Mouse (Mus musculus) adrenal gland, postnatal 25 days (tissue): ENCODE results near the gene Zfp382. TPM values are rescaled to one million over a fixed set of nuclear protein-coding genes. Genes with fewer than 3 reads are reported as not detected.
"Not testable (repeated sequence)": the region's sequence is repeated elsewhere in the genome, so short reads cannot be mapped to it uniquely, and the experiment has no call there.

Experiments
- DNase-seq: peaks from one replicate; pipeline ENCODE4 v3.0.0; 2021; ENCODE audit warnings: mixed read lengths
- microRNA-seq, 2 experiments: library from miRNA; unstranded; fragments of <30 nt; microRNA quantifications; one replicate each; pipeline ENCODE4 v1.2.0; 2021
- total RNA-seq: library from RNA; stranded (reverse); gene quantifications from 2 replicates; pipeline ENCODE4 v1.2.3, GENCODE M21; 2021

The Zfp382 gene
- total RNA-seq, 1 experiment from 2014 or later, result 4.9 TPM

DNA sequence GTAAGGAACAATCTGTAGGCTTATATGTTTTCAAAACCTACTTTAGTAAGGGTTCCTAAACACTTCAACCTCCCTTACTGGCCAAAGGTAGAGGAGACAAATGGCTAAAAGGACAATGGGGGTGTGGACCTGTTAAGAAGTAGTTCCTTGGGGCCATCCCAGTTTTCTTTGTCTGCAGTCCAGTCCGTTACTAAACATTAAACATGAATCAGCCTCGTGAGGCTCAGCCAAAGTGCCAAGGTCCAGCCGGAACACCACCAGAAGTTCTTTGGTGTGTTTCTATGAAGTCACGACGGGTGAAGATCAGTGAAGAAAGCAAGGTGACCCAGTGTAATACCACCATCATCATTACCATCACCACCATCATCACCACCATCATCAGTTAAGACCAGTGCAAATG lies 25.3 kb downstream of the Zfp382 start:
- DNase-seq, result no peak

DNA sequence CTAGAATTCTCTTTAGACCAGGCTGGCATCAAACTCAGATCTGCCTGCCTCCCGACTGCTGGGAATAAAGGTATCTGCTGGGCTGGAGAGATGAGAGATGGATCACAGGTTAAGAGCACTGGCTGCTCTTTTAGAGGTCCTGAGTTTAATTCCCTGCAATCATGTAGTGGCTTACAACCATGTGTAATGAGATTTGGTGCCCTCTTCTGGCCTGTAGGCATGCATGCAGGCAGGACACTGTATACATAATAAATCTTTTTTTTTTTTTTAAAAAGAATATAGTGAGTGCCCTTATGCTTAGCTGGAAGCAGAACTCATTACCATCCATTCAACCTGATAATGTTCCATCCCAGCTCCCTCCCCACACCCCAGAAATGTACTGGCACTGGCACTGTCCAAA lies 32.3 kb downstream of the Zfp382 start:
- DNase-seq, result no peak

DNA sequence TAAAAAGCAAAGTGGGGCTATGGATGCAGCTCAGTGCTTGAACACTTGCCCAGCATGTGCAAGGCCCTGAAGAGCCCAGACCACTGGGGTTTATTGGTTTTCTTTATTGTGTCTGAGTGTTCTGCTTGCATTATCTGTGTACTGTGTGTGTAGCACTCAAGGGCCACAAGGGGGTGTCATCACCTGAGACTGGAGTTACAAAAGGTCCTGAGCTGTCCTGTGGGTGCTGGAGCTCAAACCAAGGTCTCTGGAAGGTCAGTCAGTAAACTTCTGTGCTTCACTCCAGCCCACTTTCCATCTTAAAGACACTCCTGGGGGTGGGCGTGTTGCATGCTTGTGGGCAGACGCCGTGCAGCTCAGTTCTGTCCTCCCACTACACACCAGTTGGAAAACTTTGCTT lies 33.8 kb downstream of the Zfp382 start:
- no peak for DNase-seq

DNA sequence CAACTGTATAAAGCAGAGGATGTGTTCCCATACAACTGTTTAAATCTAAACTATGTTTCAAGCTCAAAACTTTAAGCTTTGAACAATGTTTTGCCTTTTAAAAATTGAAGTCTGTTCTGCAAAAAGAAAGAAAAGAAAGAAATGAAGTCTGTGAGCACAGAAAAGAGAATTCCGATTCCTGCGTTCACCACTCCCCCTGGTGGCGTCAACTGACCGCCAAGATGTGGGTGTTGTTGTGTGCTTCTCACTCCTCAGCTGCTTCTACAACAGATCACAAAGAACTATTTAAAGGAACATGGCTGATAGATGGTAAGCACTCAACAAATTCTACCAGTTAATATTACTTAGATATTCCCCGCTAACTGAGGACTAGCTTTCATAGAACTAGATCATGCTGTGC lies 41.4 kb downstream of the Zfp382 start:
- DNase-seq, result no peak

DNA sequence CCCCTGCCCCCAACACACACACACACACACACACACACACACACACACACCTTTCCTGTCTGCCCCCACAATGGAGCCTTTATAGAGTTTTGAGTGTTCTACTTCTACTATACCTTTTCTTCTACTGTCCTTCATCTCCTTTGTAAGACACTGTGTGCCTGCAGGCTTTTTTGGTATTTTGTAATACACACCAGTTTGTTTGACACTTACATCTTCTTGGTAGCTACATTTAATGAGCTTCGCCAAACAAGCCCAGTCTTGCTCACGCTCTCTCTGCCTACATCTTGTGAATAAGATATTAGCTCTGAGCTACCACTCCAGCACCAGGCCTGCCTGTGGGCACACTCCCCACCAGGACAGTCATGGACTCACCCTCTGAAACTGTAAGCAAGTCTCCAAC lies 43.0 kb downstream of the Zfp382 start:
- DNase-seq, result no peak

DNA sequence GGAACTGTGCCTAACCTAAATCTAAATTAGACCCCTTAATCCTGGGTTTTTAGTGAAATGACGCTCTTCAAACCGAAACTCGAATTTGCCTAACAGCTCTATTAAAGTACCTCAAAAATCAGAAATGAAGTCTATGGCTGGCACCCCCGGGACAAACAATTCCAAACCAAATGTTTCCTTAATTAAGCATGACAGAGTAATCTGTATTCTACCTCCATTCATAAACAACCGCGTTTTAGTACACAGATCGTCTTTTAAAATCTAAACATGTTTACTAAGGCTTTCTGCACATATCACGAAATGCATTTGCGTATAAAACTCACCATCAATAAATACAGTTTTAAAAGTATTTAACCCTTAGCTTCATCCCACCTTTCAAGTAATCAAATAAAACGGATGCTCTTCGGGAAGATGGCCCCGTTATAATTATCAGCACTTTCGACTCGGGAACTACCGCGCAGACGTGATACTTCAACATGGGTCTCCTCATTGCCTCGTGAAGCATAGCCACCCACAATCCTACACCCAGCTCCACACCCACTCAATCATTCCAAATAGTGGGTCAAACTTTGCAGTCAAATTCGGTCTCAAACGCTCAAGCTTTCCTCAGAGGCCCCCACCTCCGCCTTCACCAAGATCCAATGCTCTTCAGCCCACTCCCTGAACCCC lies 47.3 kb downstream of the Zfp382 start:
- DNase-seq, result no peak

DNA sequence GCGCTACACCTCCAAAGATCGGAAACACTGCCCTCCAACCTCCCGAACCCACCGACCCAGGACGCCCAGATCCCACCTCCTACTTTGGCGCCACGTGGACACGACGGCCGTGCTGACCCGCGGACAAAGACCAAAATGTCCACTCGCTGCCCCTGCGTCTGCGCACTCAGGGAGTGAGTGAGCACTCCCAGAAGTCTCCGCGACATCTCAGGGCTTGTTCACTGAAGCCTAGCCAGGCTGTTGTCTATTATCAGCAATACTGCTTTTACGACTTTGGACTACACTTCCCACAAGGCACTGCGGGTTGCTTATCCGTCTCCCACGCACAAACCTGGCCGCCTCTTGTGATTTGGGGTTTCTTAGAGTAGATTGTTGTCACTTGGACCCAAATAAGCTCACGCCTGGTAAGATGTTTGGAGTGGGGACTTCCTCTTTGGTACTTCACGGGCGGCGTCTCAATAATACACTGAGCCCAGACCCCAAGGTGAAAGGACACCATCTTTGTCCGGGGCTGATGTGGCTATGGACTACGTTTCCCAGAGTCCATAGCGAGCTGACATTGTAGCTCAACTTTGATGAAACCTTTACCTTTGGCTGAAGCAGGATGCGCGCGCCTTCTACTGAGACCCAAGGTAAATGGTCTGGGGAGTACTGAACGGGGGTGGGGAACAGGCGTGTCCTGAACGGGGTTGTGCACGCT lies 48.0 kb downstream of the Zfp382 start, which contains the start of gene Zfp146:
Zfp146 (minus strand) TSS at position 168 of the 700 bp plus-strand sequence.
- peak; percentile 85 for DNase-seq

DNA sequence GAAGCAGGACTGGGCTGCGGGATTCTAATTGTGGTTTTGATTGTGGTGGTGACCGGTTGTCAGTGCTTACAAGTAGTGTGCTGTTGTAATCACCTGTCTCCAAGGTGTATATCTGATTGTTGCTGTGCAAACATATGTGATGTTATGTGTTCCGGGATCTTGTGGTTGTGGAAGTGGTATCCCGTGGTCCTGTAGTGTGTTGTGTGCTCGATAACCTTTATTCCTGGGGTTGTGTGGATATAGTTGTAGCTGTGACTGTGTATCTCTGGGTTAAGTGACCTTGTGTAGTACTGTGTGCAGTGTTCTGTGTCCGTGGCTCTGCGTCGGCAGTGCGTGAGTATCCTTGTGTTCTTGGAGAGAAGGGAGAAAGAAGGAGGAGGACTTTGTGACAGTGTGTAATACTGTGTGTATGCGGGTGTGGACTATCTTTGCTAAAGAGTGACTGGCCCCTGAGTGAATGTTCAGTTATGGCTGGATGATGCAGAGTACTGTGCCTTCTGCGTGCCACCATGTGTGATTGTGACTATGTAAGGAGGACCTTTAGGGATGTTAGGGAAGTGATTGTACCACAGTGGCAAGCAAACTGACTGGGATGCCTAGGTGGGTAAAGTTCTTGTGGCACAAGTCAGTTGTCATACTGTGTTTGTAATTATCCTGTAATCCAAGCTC lies 48.7 kb downstream of the Zfp382 start:
- no peak for DNase-seq

DNA sequence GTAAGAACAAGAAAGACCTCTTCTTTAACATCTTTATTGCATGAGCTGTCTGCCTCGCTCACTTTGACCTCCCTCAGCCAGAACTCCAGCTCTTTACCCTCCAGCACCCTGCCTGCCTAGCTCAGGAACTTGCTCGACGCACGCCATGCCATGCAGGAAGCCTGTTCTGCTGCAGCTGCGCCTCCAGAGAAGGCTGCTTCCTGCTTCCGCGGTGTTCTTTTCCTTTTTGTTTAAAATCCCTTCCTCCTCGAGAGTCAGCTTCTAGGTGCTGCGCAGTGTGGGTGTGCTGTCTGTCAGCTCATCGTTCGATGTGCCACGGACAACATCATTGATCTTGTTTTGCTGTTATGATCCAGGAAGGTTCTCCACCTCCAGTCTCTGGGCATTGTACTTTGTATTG lies 54.7 kb downstream of the Zfp382 start:
- DNase-seq, result no peak

DNA sequence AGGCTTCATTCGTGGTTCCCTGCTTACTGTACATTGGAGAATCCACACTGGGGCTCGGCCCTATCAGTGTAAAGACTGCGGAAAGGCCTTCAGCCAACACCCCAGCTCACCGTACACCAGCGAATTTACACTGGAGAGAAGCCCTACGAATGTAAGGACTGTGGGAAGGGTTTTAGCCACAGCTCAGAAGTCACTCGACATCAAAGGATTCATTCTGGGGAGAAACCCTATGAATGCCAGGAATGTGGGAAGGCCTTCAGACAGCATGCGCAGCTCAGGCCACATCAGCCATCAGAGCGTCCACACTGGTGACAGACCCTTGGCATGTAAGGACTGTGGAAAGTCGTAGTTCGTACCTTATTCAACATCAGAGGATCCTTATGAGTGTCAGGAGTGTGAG lies 56.5 kb downstream of the Zfp382 start:
- DNase-seq, result no peak

DNA sequence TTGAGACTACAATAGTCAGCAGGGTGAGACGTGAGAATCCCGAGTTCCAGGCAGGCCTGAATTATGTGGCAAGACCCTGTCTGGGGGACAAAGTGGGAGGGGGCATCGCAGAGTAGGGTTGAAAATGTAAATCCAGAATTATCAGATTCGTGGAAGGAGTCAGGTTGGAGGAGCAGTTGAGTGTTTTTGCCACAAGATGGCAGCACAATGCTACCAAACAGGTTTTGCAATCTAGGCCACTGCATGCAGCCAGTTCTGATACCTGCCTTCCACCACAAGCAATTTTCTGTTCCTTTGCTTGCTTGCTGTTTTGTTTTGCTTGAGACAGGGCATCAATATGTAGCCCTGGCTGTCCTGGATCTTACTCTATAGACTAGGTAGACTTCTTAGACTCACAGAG lies 59.6 kb downstream of the Zfp382 start:
- peak; percentile 63 for DNase-seq

DNA sequence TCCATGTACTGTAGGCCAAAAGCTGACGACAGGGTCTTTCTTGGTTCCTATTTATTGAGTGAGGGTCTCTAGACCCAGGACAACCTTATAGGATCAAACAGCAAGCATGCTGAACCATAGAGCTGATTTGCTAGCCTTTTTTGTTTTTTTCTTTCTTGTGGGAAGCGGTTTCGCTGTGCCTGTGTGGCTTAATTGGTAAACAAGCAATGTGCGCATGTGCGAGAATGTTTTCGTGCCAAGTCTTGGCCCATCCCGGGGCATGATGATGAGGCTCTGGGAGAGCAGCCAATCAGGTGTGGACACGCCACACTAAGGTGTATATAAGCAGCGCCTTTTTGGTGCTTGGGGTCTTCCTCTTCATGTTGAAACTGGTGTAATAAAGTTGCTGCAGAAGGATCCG lies 60.2 kb downstream of the Zfp382 start:
- not testable (repeated sequence) for DNase-seq

DNA sequence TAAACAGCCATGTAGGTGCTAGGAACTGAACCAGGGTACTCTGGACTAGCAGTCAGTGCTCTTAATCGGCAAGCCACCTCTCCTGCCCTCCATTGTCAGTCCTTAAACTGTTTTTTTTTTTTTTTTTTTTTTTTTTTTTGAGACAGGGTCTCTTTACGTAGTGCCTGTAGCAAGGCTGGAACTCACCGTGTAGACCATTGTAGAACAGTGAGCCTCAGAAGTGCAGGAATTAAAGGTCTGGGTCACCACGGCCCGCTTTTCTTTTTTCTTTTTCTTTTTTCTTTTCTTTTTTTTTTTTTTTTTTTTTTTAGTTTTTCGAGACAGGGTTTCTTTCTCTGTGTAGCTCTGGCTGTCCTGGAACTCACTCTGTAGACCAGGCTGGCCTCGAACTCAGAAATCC lies 61.4 kb downstream of the Zfp382 start:
- DNase-seq, result not testable (repeated sequence)

DNA sequence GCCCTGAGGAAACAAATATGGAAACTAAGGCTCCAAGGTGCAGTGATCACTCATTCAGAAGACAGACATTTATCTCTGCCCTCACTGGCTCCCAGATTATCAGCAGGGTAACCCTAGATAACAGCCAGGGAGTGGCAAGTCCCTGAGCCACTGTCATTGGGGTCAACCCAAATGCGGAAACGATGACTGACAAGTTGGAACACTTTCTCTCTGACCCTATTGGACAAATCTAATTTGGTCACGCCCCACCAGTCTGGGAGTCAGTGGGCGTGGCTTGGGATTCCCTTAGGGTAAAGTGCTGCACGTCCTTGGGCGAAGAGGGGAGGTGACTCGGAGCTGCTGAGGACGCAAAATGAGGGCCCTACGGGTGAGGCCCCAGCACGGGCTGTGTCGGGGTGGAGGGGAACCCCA lies 62.1 kb downstream of the Zfp382 start, which contains the start of gene Cox7a1:
Cox7a1 (plus strand) TSS at position 266 of the 411 bp plus-strand sequence.
- peak; percentile 87 for DNase-seq

Small RNA genes within 50 kb of the gene (microRNA-seq; reads per million reads assigned to microRNA genes)
- gene Gm23368, result 0 reads per million in 2 experiments

Other genes starting within 250 kb of the Zfp382 start
- 12.6 and 15.2 TPM in 2 replicates for gene Zfp27, start 215.4 kb upstream of the Zfp382 start, total RNA-seq
- 6.8 and 7.7 TPM in 2 replicates for gene Zfp383, start 213.7 kb upstream of the Zfp382 start, total RNA-seq
- 13.5 and 15.1 TPM in 2 replicates for gene Zfp74, start 167.9 kb upstream of the Zfp382 start, total RNA-seq
- 10.1 and 10.4 TPM in 2 replicates for gene Zfp568, start 138.0 kb upstream of the Zfp382 start, total RNA-seq
- 3.8 and 4.0 TPM in 2 replicates for gene Zfp14, start 70.6 kb upstream of the Zfp382 start, total RNA-seq
- 3.2 and 3.7 TPM in 2 replicates for gene Zfp82, start 49.0 kb upstream of the Zfp382 start, total RNA-seq
- not detected in 2 replicates for gene Gm26920, start 31.5 kb upstream of the Zfp382 start, total RNA-seq
- 3.1 and 4.2 TPM in 2 replicates for gene Zfp566, start 31.4 kb upstream of the Zfp382 start, total RNA-seq
- 48.8 TPM in 2 replicates for gene Zfp260, start 27.2 kb upstream of the Zfp382 start, total RNA-seq
- gene Zfp146, start 47.8 kb downstream of the Zfp382 start, total RNA-seq, result 45.3 and 50.2 TPM in 2 replicates
- gene Cox7a1, start 62.2 kb downstream of the Zfp382 start, total RNA-seq, result 288 and 306 TPM in 2 replicates
- gene Capns1, start 76.9 kb downstream of the Zfp382 start, total RNA-seq, result 624 and 670 TPM in 2 replicates
- gene Polr2i, start 110.0 kb downstream of the Zfp382 start, total RNA-seq, result 63.2 and 71.6 TPM in 2 replicates
- gene Tbcb, start 110.3 kb downstream of the Zfp382 start, total RNA-seq, result 77.0 and 86.6 TPM in 2 replicates
- not detected in 2 replicates for gene Ovol3, start 113.8 kb downstream of the Zfp382 start, total RNA-seq
- 1.2 TPM in 1 of 2 replicates, not detected in the other for gene Thap8, start 158.2 kb downstream of the Zfp382 start, total RNA-seq
- 7.2 and 8.4 TPM in 2 replicates for gene Wdr62, start 158.5 kb downstream of the Zfp382 start, total RNA-seq
- 21.1 and 29.5 TPM in 2 replicates for gene Clip3, start 169.8 kb downstream of the Zfp382 start, total RNA-seq
- 51.6 and 59.2 TPM in 2 replicates for gene Alkbh6, start 186.8 kb downstream of the Zfp382 start, total RNA-seq
- gene Syne4, start 192.9 kb downstream of the Zfp382 start, total RNA-seq, result 29.0 and 41.3 TPM in 2 replicates
- 1.5 and 2.0 TPM in 2 replicates for gene E130208F15Rik, start 199.8 kb downstream of the Zfp382 start, total RNA-seq
- gene Sdhaf1, start 202.0 kb downstream of the Zfp382 start, total RNA-seq, result 13.1 and 14.1 TPM in 2 replicates
- gene Lrfn3, start 240.8 kb downstream of the Zfp382 start, total RNA-seq, result 16.6 and 19.4 TPM in 2 replicates